Mouse (Mus musculus): ENCODE results near the gene Gcm1.

DNA sequence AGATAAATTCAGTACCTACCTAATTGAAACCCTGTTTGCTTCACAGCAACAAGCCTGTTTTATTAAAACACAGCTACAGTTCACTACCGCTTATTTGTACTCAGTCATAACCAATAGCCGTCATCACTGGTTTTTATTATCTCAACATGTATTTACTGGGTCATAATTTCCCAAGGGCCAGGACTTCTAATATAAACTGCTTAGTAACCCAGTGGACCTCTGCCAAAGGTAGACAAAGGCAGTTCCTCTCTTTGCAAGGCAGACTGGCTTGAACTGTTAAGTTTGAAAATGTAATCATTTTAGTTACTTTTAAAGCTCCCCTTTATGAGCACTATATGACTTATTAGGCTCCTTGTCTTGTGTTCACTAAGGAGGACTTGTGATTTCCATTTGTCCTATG lies 59.7 kb downstream of the Gcm1 start:
- TF ChIP-seq CTCF (IDR thresholded peaks at IDR 0.05; ENCODE audit: low read depth), result no peak
- no peak for TF ChIP-seq EP300 (IDR thresholded peaks at IDR 0.05; ENCODE audit: low read depth)

Measured in liver, embryonic 14.5 days (tissue).